Mouse (Mus musculus): ENCODE measurements around the gene Cyth2. TPM values are rescaled to one million over a fixed set of nuclear protein-coding genes. Genes with fewer than 3 reads are reported as not detected.

The Cyth2 gene
- polyA plus RNA-seq (2014; fragmentation: Nextera tagmentation; extraction: Ambion mirVana), result 224 and 225 TPM in 2 replicates

DNA sequence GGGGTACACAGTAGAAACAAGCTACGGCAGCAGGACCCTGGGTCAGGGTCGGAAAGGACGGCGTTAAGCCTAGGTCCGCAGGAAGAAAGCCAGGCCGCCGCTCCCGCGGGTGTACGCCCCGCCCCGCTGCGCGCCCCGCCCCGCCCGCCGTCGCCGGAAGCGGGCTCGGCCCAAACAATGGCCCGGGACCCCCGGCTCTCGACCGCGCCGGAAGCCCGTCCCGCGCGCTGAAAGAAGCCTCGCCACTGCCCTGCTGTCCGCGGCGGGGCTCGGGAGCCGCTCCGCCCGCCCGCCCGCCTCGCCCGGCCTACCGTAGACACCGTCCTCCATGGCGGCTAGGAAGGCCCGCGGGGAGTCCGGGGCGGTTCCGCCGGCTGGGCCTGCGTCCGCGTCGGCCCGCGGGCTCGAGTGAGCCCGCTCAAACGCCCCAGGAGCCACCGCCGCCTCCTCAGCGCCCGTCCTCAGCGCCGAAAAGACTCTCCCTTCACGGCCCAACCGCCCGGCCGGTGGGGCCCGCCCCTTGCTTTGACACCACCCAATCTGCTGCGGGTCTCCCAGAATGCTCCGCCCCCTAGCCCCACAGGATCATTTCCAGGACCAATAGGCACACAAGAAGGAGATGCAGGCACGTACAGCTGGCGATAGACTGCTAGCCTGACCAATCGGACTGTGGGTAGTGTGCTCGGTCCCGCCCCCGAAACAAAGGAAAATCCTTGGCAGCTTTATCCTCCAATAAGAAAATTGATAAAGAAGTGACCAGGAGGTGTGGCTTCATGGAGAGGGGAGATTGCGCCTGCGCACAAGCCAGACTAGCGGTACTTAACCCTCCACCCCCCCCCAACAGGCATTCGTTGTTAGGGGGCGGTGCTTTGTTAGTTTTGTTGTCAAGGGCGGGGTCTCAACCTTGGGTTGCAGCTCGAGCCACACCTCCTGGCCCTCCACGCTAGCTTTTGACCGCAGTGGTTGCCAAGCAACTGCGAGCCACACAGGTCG, at the start of gene Cyth2:
Gene Cyth2 (minus strand): TSS at position 795 of the 993 bp plus-strand sequence.
- ATAC-seq (ENCODE audit: low FRiP score), result peak; percentile 98
- Histone ChIP-seq H3K4me2 (peak within 1 kb of the TSS; percentile 95), H3K9ac (ENCODE audit: low read length) (peak within 1 kb of the TSS; percentile 99), H3K27ac (ENCODE audit: low read depth, low read length) (peak within 1 kb of the TSS; percentile 100), H3K4me3 (ENCODE audit: low read depth, low read length) (peak within 1 kb of the TSS; percentile 95), H3K9me3 (ENCODE audit: control insufficient read depth, low read length) (no peaks in the 10 kb centered on the region), H3K36me3 (ENCODE audit: control insufficient read depth, insufficient read depth, low read length) (peaks cover 33% of the 10 kb centered on the region), H3K27me3 (ENCODE audit: control insufficient read depth, insufficient read depth, low read length) (peaks cover 2% of the 10 kb centered on the region; the same call in 1 of the 2 replicates), H3K4me1 (ENCODE audit: control insufficient read depth, insufficient read depth, low read length) (peaks cover 26% of the 10 kb centered on the region)
- peak; percentile 100 for DNase-seq (ENCODE audit: low spot score, missing footprints)
- WGBS, result under 1% methylated on average over 55 of the region's 92 CpGs

DNA sequence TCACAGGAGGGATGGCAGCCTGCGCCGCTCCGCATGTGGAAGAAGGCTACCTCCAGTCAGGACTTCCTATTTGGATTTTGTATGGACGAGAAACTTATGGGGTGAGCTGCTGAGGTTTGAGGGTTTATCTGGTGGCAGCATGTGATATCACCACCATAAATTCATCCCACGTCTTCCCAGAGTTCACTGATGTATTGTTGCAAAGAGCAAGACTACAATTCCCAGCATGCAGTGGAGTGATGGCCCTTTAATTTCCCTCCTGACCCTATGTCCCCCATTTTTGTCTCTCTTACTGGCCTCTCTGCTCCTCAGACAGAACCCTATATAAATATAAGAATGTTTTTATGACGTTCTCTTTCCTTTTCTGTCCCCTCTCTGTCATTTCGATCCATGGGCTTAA, 48.4 kb upstream of the Cyth2 start:
- H3K27ac ChIP-seq (ENCODE audit: low read depth, low read length), result no peak overlapping the region
- H3K9ac ChIP-seq (ENCODE audit: low read length), result no peak overlapping the region
- no peaks in the 10 kb centered on the region for H3K9me3 ChIP-seq (ENCODE audit: control insufficient read depth, low read length)
- ATAC-seq (ENCODE audit: low FRiP score) (no peak), DNase-seq (ENCODE audit: low spot score, missing footprints) (no peak)
- peaks cover 16% of the 10 kb centered on the region for H3K4me1 ChIP-seq (ENCODE audit: control insufficient read depth, insufficient read depth, low read length)
- H3K27me3 ChIP-seq (ENCODE audit: control insufficient read depth, insufficient read depth, low read length), result peaks cover 23% of the 10 kb centered on the region
- H3K36me3 ChIP-seq (ENCODE audit: control insufficient read depth, insufficient read depth, low read length), result no peaks in the 10 kb centered on the region
- 88% methylated on average over 7 of the region's 7 CpGs for WGBS
- no peak overlapping the region for H3K4me2 ChIP-seq
- no peak overlapping the region for H3K4me3 ChIP-seq (ENCODE audit: low read depth, low read length)

DNA sequence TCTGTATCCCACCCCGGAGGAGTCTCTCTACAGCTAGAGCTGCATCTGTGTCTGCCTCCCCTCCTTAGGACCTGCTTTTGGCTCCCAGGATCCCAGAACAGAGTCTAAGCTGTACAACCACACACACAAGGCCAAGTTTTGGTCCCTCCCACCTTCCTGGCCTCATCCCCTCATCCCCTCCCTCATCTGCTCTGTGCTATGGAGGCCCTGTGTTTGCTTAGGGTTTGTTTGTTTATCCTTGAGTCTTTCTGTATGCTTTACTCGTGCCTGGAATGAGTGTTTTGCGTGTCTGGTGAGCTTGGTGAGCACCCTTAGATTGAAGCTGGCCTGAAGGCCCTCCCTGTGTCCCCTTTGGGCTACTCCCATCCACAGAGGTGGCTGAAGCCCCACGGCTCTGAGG, 44.6 kb upstream of the Cyth2 start:
- H3K27ac ChIP-seq (ENCODE audit: low read depth, low read length), result no peak overlapping the region
- H3K4me3 ChIP-seq (ENCODE audit: low read depth, low read length), result no peak overlapping the region
- DNase-seq (ENCODE audit: low spot score, missing footprints) (no peak), ATAC-seq (ENCODE audit: low FRiP score) (peak; percentile 40; the same call in 1 of the 2 replicates)
- WGBS, result 65% methylated on average over 4 of the region's 4 CpGs
- peaks cover 18% of the 10 kb centered on the region for H3K27me3 ChIP-seq (ENCODE audit: control insufficient read depth, insufficient read depth, low read length)
- no peak overlapping the region for H3K4me2 ChIP-seq
- no peak overlapping the region for H3K9ac ChIP-seq (ENCODE audit: low read length)
- no peaks in the 10 kb centered on the region for H3K9me3 ChIP-seq (ENCODE audit: control insufficient read depth, low read length)
- peaks cover 13% of the 10 kb centered on the region for H3K4me1 ChIP-seq (ENCODE audit: control insufficient read depth, insufficient read depth, low read length)
- H3K36me3 ChIP-seq (ENCODE audit: control insufficient read depth, insufficient read depth, low read length), result no peaks in the 10 kb centered on the region

DNA sequence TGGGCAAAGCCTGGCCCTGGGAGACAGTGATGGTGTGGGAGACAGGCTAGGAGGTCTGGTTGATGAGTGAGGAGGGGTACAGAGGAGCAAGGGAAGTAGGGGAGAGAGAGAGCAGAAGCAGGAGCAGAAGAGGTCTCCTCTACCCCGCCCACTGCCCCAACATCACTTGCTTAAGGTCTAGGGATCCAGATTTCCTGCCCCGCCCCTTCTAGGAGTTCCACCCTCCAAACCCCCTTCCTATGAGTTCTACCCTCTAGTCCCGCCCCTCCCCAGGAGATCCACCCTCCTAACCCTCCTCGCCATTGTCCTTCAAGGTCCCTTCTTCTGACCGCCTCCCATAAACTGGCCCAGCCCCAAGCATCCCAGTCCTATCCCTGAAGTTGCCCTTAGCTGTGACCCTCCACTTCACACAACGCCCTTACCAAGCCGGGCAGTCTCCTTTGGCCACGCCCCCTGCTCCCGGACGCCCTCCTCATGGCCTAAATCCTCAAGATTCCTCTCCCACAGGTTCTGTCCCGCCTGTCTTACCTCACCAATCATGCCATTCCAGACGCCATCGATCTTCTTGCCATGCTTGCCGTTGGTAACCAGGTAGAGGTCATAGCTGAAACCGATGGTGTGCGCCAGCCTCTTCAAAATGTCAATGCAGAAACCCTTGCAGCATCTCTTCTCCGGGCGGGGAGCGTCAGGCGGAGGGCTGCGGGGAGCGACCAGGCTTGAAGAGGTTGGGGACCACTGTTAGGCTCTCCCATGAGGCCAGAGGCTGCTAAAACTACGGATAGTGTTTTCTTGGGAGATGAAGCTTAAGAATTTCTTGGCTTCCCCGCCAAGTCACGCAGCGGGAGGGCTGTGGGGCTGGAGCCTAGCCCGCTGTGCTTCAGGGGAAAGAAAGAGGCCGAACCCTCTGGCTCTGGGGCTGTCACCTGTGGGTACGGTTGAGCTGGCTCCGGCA, 42.8 kb upstream of the Cyth2 start:
- H3K27ac ChIP-seq (ENCODE audit: low read depth, low read length), result no peak overlapping the region
- no peaks in the 10 kb centered on the region for H3K9me3 ChIP-seq (ENCODE audit: control insufficient read depth, low read length)
- H3K4me1 ChIP-seq (ENCODE audit: control insufficient read depth, insufficient read depth, low read length), result peaks cover 13% of the 10 kb centered on the region
- H3K27me3 ChIP-seq (ENCODE audit: control insufficient read depth, insufficient read depth, low read length), result peaks cover 16% of the 10 kb centered on the region
- H3K4me3 ChIP-seq (ENCODE audit: low read depth, low read length), result peak overlapping the region; percentile 30
- peak; percentile 93 for DNase-seq (ENCODE audit: low spot score, missing footprints)
- peak overlapping the region; percentile 53 for H3K4me2 ChIP-seq
- no peaks in the 10 kb centered on the region for H3K36me3 ChIP-seq (ENCODE audit: control insufficient read depth, insufficient read depth, low read length)
- 2% methylated on average over 30 of the region's 30 CpGs for WGBS
- peak; percentile 31; the same call in 1 of the 2 replicates for ATAC-seq (ENCODE audit: low FRiP score)
- H3K9ac ChIP-seq (ENCODE audit: low read length), result peak overlapping the region; percentile 57

DNA sequence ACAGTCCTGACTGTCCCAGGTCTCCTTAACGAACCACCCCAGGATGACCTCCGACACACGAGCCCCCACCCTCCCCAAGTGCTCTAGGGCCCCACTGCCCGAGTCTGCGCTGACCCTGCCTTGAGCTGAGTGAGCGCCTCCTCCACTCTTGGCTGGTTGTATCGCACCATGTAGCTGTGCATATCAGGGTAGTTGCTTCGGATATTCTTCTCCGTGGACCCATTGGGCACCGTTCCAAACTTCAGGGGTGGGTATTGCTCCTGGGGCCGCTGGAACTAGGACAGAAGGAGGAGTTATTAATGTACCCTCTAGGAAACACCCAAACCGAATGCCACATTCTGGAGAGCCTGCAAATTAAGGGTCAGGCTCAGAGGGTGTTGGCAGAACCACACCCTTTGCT, 38.7 kb upstream of the Cyth2 start:
- Histone ChIP-seq H3K36me3 (ENCODE audit: control insufficient read depth, insufficient read depth, low read length) (no peaks in the 10 kb centered on the region), H3K4me2 (no peak overlapping the region), H3K4me1 (ENCODE audit: control insufficient read depth, insufficient read depth, low read length) (peaks cover 4% of the 10 kb centered on the region), H3K4me3 (ENCODE audit: low read depth, low read length) (no peak overlapping the region), H3K27me3 (ENCODE audit: control insufficient read depth, insufficient read depth, low read length) (peaks cover 14% of the 10 kb centered on the region), H3K9ac (ENCODE audit: low read length) (no peak overlapping the region), H3K27ac (ENCODE audit: low read depth, low read length) (no peak overlapping the region), H3K9me3 (ENCODE audit: control insufficient read depth, low read length) (no peaks in the 10 kb centered on the region)
- WGBS, result 87% methylated on average over 12 of the region's 12 CpGs
- ATAC-seq (ENCODE audit: low FRiP score), result no peak
- DNase-seq (ENCODE audit: low spot score, missing footprints), result no peak

DNA sequence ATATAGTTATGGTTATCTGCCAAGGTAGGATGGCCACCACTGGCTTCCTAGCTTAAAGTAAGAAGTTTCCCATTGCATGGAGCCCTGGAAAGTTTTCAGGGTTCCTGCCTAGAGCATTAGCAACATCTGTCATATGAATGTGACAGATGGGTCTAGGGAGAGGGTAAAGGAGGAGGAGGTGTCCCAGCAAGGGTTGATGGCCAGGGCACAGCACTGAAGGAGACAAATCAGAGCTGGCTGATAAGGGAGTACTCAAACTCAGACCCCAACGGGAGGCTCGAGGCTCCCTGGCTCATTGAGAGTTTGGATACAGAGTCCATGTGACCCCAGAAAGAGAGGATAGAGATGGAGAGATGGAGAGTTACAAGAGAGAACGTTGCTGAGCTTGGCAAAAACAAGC, 36.3 kb upstream of the Cyth2 start:
- no peak overlapping the region for H3K27ac ChIP-seq (ENCODE audit: low read depth, low read length)
- H3K9ac ChIP-seq (ENCODE audit: low read length), result no peak overlapping the region
- no peaks in the 10 kb centered on the region for H3K27me3 ChIP-seq (ENCODE audit: control insufficient read depth, insufficient read depth, low read length)
- DNase-seq (ENCODE audit: low spot score, missing footprints), result no peak
- H3K4me3 ChIP-seq (ENCODE audit: low read depth, low read length), result no peak overlapping the region
- no peaks in the 10 kb centered on the region for H3K9me3 ChIP-seq (ENCODE audit: control insufficient read depth, low read length)
- H3K36me3 ChIP-seq (ENCODE audit: control insufficient read depth, insufficient read depth, low read length), result no peaks in the 10 kb centered on the region
- no peaks in the 10 kb centered on the region for H3K4me1 ChIP-seq (ENCODE audit: control insufficient read depth, insufficient read depth, low read length)
- H3K4me2 ChIP-seq, result no peak overlapping the region
- 76% methylated on average over 3 of the region's 3 CpGs for WGBS
- ATAC-seq (ENCODE audit: low FRiP score), result no peak

DNA sequence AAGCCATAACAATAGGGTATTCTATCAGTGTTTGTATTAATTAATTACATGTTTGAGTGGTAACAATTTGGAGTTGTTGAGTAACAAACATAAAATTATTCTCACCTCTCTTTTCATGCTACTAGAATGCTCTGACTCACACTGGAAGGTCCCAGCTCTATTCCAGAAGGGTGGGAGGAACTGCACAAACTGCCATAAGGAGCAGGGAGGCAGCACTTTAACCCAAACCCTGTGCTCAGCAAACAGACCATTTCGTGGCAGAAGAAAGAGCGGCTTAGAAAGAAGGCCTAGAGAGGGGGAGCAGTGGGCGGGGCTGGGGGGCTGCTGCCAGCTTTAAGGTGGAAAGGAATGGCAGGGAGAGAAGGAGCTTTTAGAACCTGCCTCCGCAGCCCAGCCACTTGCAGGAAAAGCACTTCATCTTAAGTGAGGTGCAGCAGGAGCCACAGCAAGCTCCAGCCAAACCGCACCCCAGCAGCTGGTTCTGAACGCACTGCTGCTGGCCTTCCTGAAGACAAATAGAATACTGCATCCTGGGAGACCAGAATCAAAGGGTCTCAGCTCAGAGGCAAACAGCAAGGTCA, 34.2 kb upstream of the Cyth2 start:
- Histone ChIP-seq H3K27me3 (ENCODE audit: control insufficient read depth, insufficient read depth, low read length) (no peaks in the 10 kb centered on the region), H3K4me3 (ENCODE audit: low read depth, low read length) (no peak overlapping the region), H3K4me1 (ENCODE audit: control insufficient read depth, insufficient read depth, low read length) (no peaks in the 10 kb centered on the region), H3K4me2 (no peak overlapping the region), H3K9me3 (ENCODE audit: control insufficient read depth, low read length) (no peaks in the 10 kb centered on the region), H3K27ac (ENCODE audit: low read depth, low read length) (no peak overlapping the region; the same call in 1 of the 2 replicates), H3K36me3 (ENCODE audit: control insufficient read depth, insufficient read depth, low read length) (no peaks in the 10 kb centered on the region), H3K9ac (ENCODE audit: low read length) (no peak overlapping the region)
- WGBS, result 10% methylated on average over 6 of the region's 6 CpGs
- DNase-seq (ENCODE audit: low spot score, missing footprints) (peak; percentile 84), ATAC-seq (ENCODE audit: low FRiP score) (0 out of 2 replicates have a peak, but pooled peaks have one; percentile 16)

DNA sequence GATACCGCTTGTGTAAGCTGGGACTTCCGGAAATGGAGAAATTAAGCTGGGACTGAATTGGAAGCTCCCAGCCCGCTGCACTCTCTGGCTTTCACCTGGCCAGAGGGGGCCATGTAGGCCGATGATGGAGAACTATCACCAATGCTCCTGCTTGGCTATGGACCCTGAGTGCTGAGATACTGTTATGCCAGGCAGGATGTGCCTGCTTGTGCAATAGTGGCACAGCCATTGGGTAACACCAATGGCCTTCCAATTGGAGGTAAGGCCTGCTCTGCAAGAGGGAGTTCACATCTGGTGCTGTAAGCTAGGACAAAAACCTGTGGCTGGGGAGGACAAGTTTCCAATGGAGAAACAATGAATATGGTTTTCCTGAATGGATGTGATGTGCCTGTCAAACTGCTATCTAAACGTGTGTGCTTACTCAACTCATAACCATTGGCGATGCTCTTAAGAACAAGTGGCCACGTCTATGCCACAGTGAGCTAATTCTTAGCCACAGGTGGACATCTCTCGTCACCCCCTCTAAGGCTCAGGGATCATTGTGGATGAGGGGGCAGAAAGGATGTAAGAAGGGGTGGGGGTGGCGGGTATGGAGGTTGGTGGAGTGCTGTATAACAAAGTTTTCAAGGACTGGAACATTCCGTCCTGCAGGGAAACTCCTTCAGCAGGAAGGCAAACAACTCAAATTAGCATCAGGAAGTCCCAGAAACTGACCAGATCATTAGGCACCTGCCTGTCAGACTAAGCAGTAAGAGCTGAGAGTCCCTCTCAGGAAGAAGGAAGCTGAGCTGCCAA, 28.8 kb upstream of the Cyth2 start:
- Histone ChIP-seq H3K4me3 (ENCODE audit: low read depth, low read length) (no peak overlapping the region), H3K9ac (ENCODE audit: low read length) (no peak overlapping the region), H3K9me3 (ENCODE audit: control insufficient read depth, low read length) (no peaks in the 10 kb centered on the region), H3K4me2 (no peak overlapping the region), H3K27ac (ENCODE audit: low read depth, low read length) (no peak overlapping the region), H3K27me3 (ENCODE audit: control insufficient read depth, insufficient read depth, low read length) (no peaks in the 10 kb centered on the region), H3K36me3 (ENCODE audit: control insufficient read depth, insufficient read depth, low read length) (no peaks in the 10 kb centered on the region), H3K4me1 (ENCODE audit: control insufficient read depth, insufficient read depth, low read length) (no peaks in the 10 kb centered on the region)
- DNase-seq (ENCODE audit: low spot score, missing footprints) (no peak), ATAC-seq (ENCODE audit: low FRiP score) (no peak)
- WGBS, result 87% methylated on average over 10 of the region's 10 CpGs

Data from midbrain, embryonic 11.5 days (tissue).